Mouse (Mus musculus): ENCODE measurements around the gene Rbpj. TPM values are rescaled to one million over a fixed set of nuclear protein-coding genes. Genes with fewer than 3 reads are reported as not detected.
A peak's percentile ranks its signal among the peaks of the same experiment; 100 is the strongest.

Rbpj gene
- polyA plus RNA-seq, 1 experiment from 2014 or later: 38.0 TPM

- WGBS: 59% methylated on average over 3 of the region's 3 CpGs
These were observed 37.3 kb downstream of the Rbpj start for GRCm38 (mm10) chr5:53503261-53503660.

GRCm38 (mm10) chr5:53505751-53506150, 39.8 kb downstream of the Rbpj start:
- WGBS: 80% methylated on average over 6 of the region's 6 CpGs
- Histone ChIP-seq H3K4me3 (no peak overlapping the region), H3K36me3 (no peaks in the 10 kb centered on the region), H3K27me3 (ENCODE audit: insufficient read depth, poor library complexity, severe bottlenecking) (no peaks in the 10 kb centered on the region), H3K9me3 (no peaks in the 10 kb centered on the region), H3K27ac (no peak overlapping the region), H3K4me1 (replicated peaks) (0 out of 2 replicates have a peak, but pooled peaks cover 5% of the 10 kb centered on the region)
- DNase-seq (ENCODE audit: low spot score): no peak

More at GRCm38 (mm10) chr5:53503261-53503660, 37.3 kb downstream of the Rbpj start:
- Histone ChIP-seq H3K9me3 (no peaks in the 10 kb centered on the region), H3K4me1 (replicated peaks) (peaks cover 14% of the 10 kb centered on the region; the same call in 1 of the 2 replicates), H3K36me3 (no peaks in the 10 kb centered on the region), H3K4me3 (no peak overlapping the region), H3K27ac (no peak overlapping the region), H3K27me3 (ENCODE audit: insufficient read depth, poor library complexity, severe bottlenecking) (no peaks in the 10 kb centered on the region)
- DNase-seq (ENCODE audit: low spot score): no peak

- WGBS: 86% methylated on average over 5 of the region's 5 CpGs
These were observed 41.4 kb downstream of the Rbpj start for GRCm38 (mm10) chr5:53507371-53507770.

GRCm38 (mm10) chr5:53509465-53509864, 43.5 kb downstream of the Rbpj start:
- no peaks in the 10 kb centered on the region for H3K27me3 ChIP-seq (ENCODE audit: insufficient read depth, poor library complexity, severe bottlenecking)
- no peak overlapping the region for H3K4me3 ChIP-seq
- H3K27ac ChIP-seq: no peak overlapping the region
- DNase-seq (ENCODE audit: low spot score): no peak
- no peaks in the 10 kb centered on the region for H3K9me3 ChIP-seq
- 0 out of 2 replicates have a peak, but pooled peaks cover 2% of the 10 kb centered on the region for H3K4me1 ChIP-seq (replicated peaks)
- 90% methylated on average over 10 of the region's 10 CpGs for WGBS
- no peaks in the 10 kb centered on the region for H3K36me3 ChIP-seq

More at GRCm38 (mm10) chr5:53507371-53507770, 41.4 kb downstream of the Rbpj start:
- Histone ChIP-seq H3K36me3 (no peaks in the 10 kb centered on the region), H3K9me3 (no peaks in the 10 kb centered on the region), H3K27me3 (ENCODE audit: insufficient read depth, poor library complexity, severe bottlenecking) (no peaks in the 10 kb centered on the region), H3K4me3 (no peak overlapping the region), H3K27ac (no peak overlapping the region), H3K4me1 (replicated peaks) (0 out of 2 replicates have a peak, but pooled peaks cover 2% of the 10 kb centered on the region)
- no peak for DNase-seq (ENCODE audit: low spot score)

- H3K9me3 ChIP-seq: no peaks in the 10 kb centered on the region
- 93% methylated on average over 2 of the region's 2 CpGs for WGBS
These were observed 44.0 kb downstream of the Rbpj start for GRCm38 (mm10) chr5:53509927-53510326.

GRCm38 (mm10) chr5:53511426-53511825, 45.5 kb downstream of the Rbpj start:
- Histone ChIP-seq H3K4me3 (no peak overlapping the region), H3K4me1 (replicated peaks) (0 out of 2 replicates have a peak, but pooled peaks cover 2% of the 10 kb centered on the region), H3K27me3 (ENCODE audit: insufficient read depth, poor library complexity, severe bottlenecking) (no peaks in the 10 kb centered on the region), H3K27ac (no peak overlapping the region), H3K9me3 (no peaks in the 10 kb centered on the region), H3K36me3 (no peaks in the 10 kb centered on the region)
- WGBS: 89% methylated on average over 4 of the region's 4 CpGs
- no peak for DNase-seq (ENCODE audit: low spot score)

More at GRCm38 (mm10) chr5:53509927-53510326, 44.0 kb downstream of the Rbpj start:
- Histone ChIP-seq H3K4me3 (no peak overlapping the region), H3K27me3 (ENCODE audit: insufficient read depth, poor library complexity, severe bottlenecking) (no peaks in the 10 kb centered on the region), H3K36me3 (no peaks in the 10 kb centered on the region), H3K4me1 (replicated peaks) (0 out of 2 replicates have a peak, but pooled peaks cover 2% of the 10 kb centered on the region), H3K27ac (no peak overlapping the region)
- DNase-seq (ENCODE audit: low spot score): no peak

- H3K36me3 ChIP-seq: no peaks in the 10 kb centered on the region
- H3K27me3 ChIP-seq (ENCODE audit: insufficient read depth, poor library complexity, severe bottlenecking): no peaks in the 10 kb centered on the region
- no peak overlapping the region for H3K4me3 ChIP-seq
- no peak overlapping the region for H3K27ac ChIP-seq
- peaks cover 8% of the 10 kb centered on the region for H3K4me1 ChIP-seq (replicated peaks)
- DNase-seq (ENCODE audit: low spot score): no peak
- 89% methylated on average over 4 of the region's 4 CpGs for WGBS
- H3K9me3 ChIP-seq: no peaks in the 10 kb centered on the region
These were observed 49.1 kb downstream of the Rbpj start for GRCm38 (mm10) chr5:53514959-53515612.

GRCm38 (mm10) chr5:53516482-53516881, 50.5 kb downstream of the Rbpj start:
- H3K4me1 ChIP-seq (replicated peaks): peaks cover 6% of the 10 kb centered on the region
- WGBS: 90% methylated on average over 2 of the region's 2 CpGs

GRCm38 (mm10) chr5:53517802-53518201, 51.9 kb downstream of the Rbpj start:
- Histone ChIP-seq H3K27ac (no peak overlapping the region), H3K4me3 (no peak overlapping the region), H3K27me3 (ENCODE audit: insufficient read depth, poor library complexity, severe bottlenecking) (no peaks in the 10 kb centered on the region), H3K9me3 (no peaks in the 10 kb centered on the region), H3K36me3 (no peaks in the 10 kb centered on the region), H3K4me1 (replicated peaks) (peaks cover 8% of the 10 kb centered on the region)
- 84% methylated on average over 8 of the region's 8 CpGs for WGBS
- DNase-seq (ENCODE audit: low spot score): no peak

More at GRCm38 (mm10) chr5:53516482-53516881, 50.5 kb downstream of the Rbpj start:
- no peak overlapping the region for H3K4me3 ChIP-seq
- no peak overlapping the region for H3K27ac ChIP-seq
- no peaks in the 10 kb centered on the region for H3K36me3 ChIP-seq
- no peaks in the 10 kb centered on the region for H3K27me3 ChIP-seq (ENCODE audit: insufficient read depth, poor library complexity, severe bottlenecking)
- no peak for DNase-seq (ENCODE audit: low spot score)
- no peaks in the 10 kb centered on the region for H3K9me3 ChIP-seq

GRCm38 (mm10) chr5:53519131-53519530, 53.2 kb downstream of the Rbpj start:
- Histone ChIP-seq H3K4me3 (no peak overlapping the region), H3K27me3 (ENCODE audit: insufficient read depth, poor library complexity, severe bottlenecking) (no peaks in the 10 kb centered on the region), H3K9me3 (no peaks in the 10 kb centered on the region), H3K27ac (no peak overlapping the region), H3K36me3 (no peaks in the 10 kb centered on the region), H3K4me1 (replicated peaks) (peaks cover 21% of the 10 kb centered on the region)
- no peak for DNase-seq (ENCODE audit: low spot score)
- WGBS: 60% methylated on average over 4 of the region's 4 CpGs

GRCm38 (mm10) chr5:53519998-53520577, 54.1 kb downstream of the Rbpj start:
- WGBS: 93% methylated on average over 10 of the region's 10 CpGs
- no peak for DNase-seq (ENCODE audit: low spot score)
- Histone ChIP-seq H3K27me3 (ENCODE audit: insufficient read depth, poor library complexity, severe bottlenecking) (no peaks in the 10 kb centered on the region), H3K27ac (no peak overlapping the region), H3K4me1 (replicated peaks) (peaks cover 27% of the 10 kb centered on the region), H3K9me3 (no peaks in the 10 kb centered on the region), H3K36me3 (no peaks in the 10 kb centered on the region), H3K4me3 (no peak overlapping the region)

GRCm38 (mm10) chr5:53523046-53523445, 57.1 kb downstream of the Rbpj start:
- DNase-seq (ENCODE audit: low spot score): no peak
- 54% methylated on average over 3 of the region's 3 CpGs for WGBS

GRCm38 (mm10) chr5:53524162-53524561, 58.2 kb downstream of the Rbpj start:
- no peaks in the 10 kb centered on the region for H3K9me3 ChIP-seq
- whole genome bisulfite sequencing: 96% methylated on average over 7 of the region's 7 CpGs
- no peak overlapping the region for H3K4me3 ChIP-seq
- no peaks in the 10 kb centered on the region for H3K27me3 ChIP-seq (ENCODE audit: insufficient read depth, poor library complexity, severe bottlenecking)
- no peaks in the 10 kb centered on the region for H3K36me3 ChIP-seq
- H3K4me1 ChIP-seq (replicated peaks): peaks cover 44% of the 10 kb centered on the region
- no peak for DNase-seq (ENCODE audit: low spot score)
- H3K27ac ChIP-seq: no peak overlapping the region

More at GRCm38 (mm10) chr5:53523046-53523445, 57.1 kb downstream of the Rbpj start:
- Histone ChIP-seq H3K9me3 (no peaks in the 10 kb centered on the region), H3K4me1 (replicated peaks) (peaks cover 50% of the 10 kb centered on the region), H3K27me3 (ENCODE audit: insufficient read depth, poor library complexity, severe bottlenecking) (no peaks in the 10 kb centered on the region), H3K27ac (peak overlapping the region; percentile 3; the same call in 1 of the 2 replicates), H3K36me3 (no peaks in the 10 kb centered on the region), H3K4me3 (no peak overlapping the region)

Data from hindbrain, embryonic 10.5 days (tissue).